Mouse (Mus musculus) midbrain, embryonic 14.5 days (tissue): ENCODE data around the gene Ccdc177. TPM values are rescaled to one million over a fixed set of nuclear protein-coding genes. Genes with fewer than 3 reads are reported as not detected.

Experiments used
- ATAC-seq: fragments of 200-750 bp; cut with Nextera tagmentation; 2 replicates; pipeline ENCODE4 v1.8.0; 2017; ENCODE audit warnings: moderate number of reproducible peaks, moderate library complexity; ENCODE audit not compliant: low FRiP score, low TSS enrichment
- DNase-seq: peaks from one replicate; pipeline ENCODE4 v3.0.0-alpha.2; 2015
- H3K27ac ChIP-seq: fragments of 300-500 bp; sonication (generic); replicated peaks from 2 replicates; pipeline ENCODE4 v1.5.1; 2014; ENCODE audit warnings: mild to moderate bottlenecking, low read depth, low read length, moderate library complexity
- H3K27me3 ChIP-seq: fragments of 300-500 bp; sonication (generic); 2 replicates; pipeline ENCODE4 v1.6.1; 2014; ENCODE audit warnings: low read length, control low read depth, mixed read lengths; ENCODE audit not compliant: control insufficient read depth, insufficient read depth
- H3K36me3 ChIP-seq: fragments of 300-500 bp; sonication (generic); 2 replicates; pipeline ENCODE4 v1.6.1; 2014; ENCODE audit warnings: low read length, control low read depth; ENCODE audit not compliant: control insufficient read depth, insufficient read depth
- H3K4me1 ChIP-seq: fragments of 300-500 bp; sonication (generic); 2 replicates; pipeline ENCODE4 v1.6.1; 2014; ENCODE audit warnings: mild to moderate bottlenecking, antibody characterized with exemption, low read length, control low read depth; ENCODE audit not compliant: control insufficient read depth, insufficient read depth
- H3K4me2 ChIP-seq: fragments of 300-500 bp; sonication (generic); 2 replicates; pipeline ENCODE4 v1.6.1; 2014; ENCODE audit warnings: mild to moderate bottlenecking, low read length, moderate library complexity
- H3K4me3 ChIP-seq: fragments of 300-500 bp; sonication (generic); replicated peaks from 2 replicates; pipeline ENCODE4 v1.5.1; 2014; ENCODE audit warnings: low read depth, low read length
- H3K9ac ChIP-seq: fragments of 300-500 bp; sonication (generic); replicated peaks from 2 replicates; pipeline ENCODE4 v1.6.1; 2014; ENCODE audit warnings: mild to moderate bottlenecking, low read length, moderate library complexity
- H3K9me3 ChIP-seq: fragments of 300-500 bp; sonication (generic); 2 replicates; pipeline ENCODE4 v1.6.1; 2016; ENCODE audit warnings: low read length, control low read depth, mixed read lengths; ENCODE audit not compliant: control insufficient read depth
- WGBS: fragments of 180-500 bp; shearing (Covaris S2); extraction: QIAGEN DNeasy Blood & Tissue Kit; methylation state at CpG from one replicate; pipeline ENCODE4 v1.1.7; 2014; 5-methylcytosine and 5-hydroxymethylcytosine counted together
- polyA plus RNA-seq: library from polyadenylated mRNA; unstranded; fragments of >200 nt; fragmentation: Nextera tagmentation; extraction: Ambion mirVana; gene quantifications from 2 replicates; pipeline ENCODE4 v1.2.1, GENCODE M21; 2014

Gene Ccdc177
- polyA plus RNA-seq, 1 experiment from 2014 or later: 8.8 TPM

GRCm38 (mm10) chr12:80794935-80795785 lies 34.7 kb upstream of the Ccdc177 start:
- DNase-seq (no peak), ATAC-seq (no peak)
- H3K36me3 ChIP-seq: no peaks in the 10 kb centered on the region
- WGBS: 54% methylated on average over 2 of the region's 2 CpGs
- H3K4me2 ChIP-seq: no peak overlapping the region
- H3K9me3 ChIP-seq: no peaks in the 10 kb centered on the region
- H3K27ac ChIP-seq: no peak overlapping the region
- H3K4me3 ChIP-seq: no peak overlapping the region
- H3K9ac ChIP-seq: no peak overlapping the region
- peaks cover 18% of the 10 kb centered on the region for H3K4me1 ChIP-seq
- H3K27me3 ChIP-seq: no peaks in the 10 kb centered on the region

- 94% methylated on average over 4 of the region's 4 CpGs for WGBS
- no peaks in the 10 kb centered on the region for H3K27me3 ChIP-seq
- H3K4me1 ChIP-seq: peaks cover 21% of the 10 kb centered on the region
- H3K36me3 ChIP-seq: no peaks in the 10 kb centered on the region
- H3K9ac ChIP-seq: no peak overlapping the region
- ATAC-seq: no peak
- H3K27ac ChIP-seq: no peak overlapping the region
- DNase-seq: no peak
- H3K4me3 ChIP-seq: no peak overlapping the region
- H3K9me3 ChIP-seq: no peaks in the 10 kb centered on the region
- no peak overlapping the region for H3K4me2 ChIP-seq
These were observed 34.0 kb upstream of the Ccdc177 start for GRCm38 (mm10) chr12:80794522-80794921.

- Histone ChIP-seq H3K36me3 (no peaks in the 10 kb centered on the region), H3K27ac (no peak overlapping the region), H3K4me1 (peaks cover 21% of the 10 kb centered on the region), H3K9me3 (no peaks in the 10 kb centered on the region), H3K4me3 (no peak overlapping the region), H3K9ac (no peak overlapping the region), H3K27me3 (no peaks in the 10 kb centered on the region), H3K4me2 (no peak overlapping the region)
- ATAC-seq (no peak), DNase-seq (no peak)
- WGBS: 85% methylated on average over 1 of the region's 1 CpGs
These were observed 33.0 kb upstream of the Ccdc177 start for GRCm38 (mm10) chr12:80793535-80793934.

- ATAC-seq (no peak), DNase-seq (no peak)
- H3K9me3 ChIP-seq: no peaks in the 10 kb centered on the region
- H3K27ac ChIP-seq: no peak overlapping the region
- WGBS: 82% methylated on average over 5 of the region's 5 CpGs
- H3K4me1 ChIP-seq: peaks cover 18% of the 10 kb centered on the region
- no peak overlapping the region for H3K4me2 ChIP-seq
- H3K36me3 ChIP-seq: no peaks in the 10 kb centered on the region
- H3K4me3 ChIP-seq: no peak overlapping the region
- H3K27me3 ChIP-seq: no peaks in the 10 kb centered on the region
- H3K9ac ChIP-seq: no peak overlapping the region
These were observed 32.4 kb upstream of the Ccdc177 start for GRCm38 (mm10) chr12:80792867-80793266.

- H3K36me3 ChIP-seq: no peaks in the 10 kb centered on the region
- H3K4me1 ChIP-seq: peaks cover 18% of the 10 kb centered on the region
- H3K27me3 ChIP-seq: no peaks in the 10 kb centered on the region
- WGBS: 46% methylated on average over 6 of the region's 6 CpGs
- no peak for ATAC-seq
- H3K4me3 ChIP-seq: peak overlapping the region; percentile 87
- peak; percentile 55 for DNase-seq
- H3K9me3 ChIP-seq: no peaks in the 10 kb centered on the region
- H3K9ac ChIP-seq: peak overlapping the region; percentile 88
- H3K4me2 ChIP-seq: peak overlapping the region; percentile 84
- H3K27ac ChIP-seq: no peak overlapping the region; the same call in 1 of the 2 replicates
These were observed 31.3 kb upstream of the Ccdc177 start for GRCm38 (mm10) chr12:80791571-80792444.

- Histone ChIP-seq H3K27ac (peak overlapping the region; percentile 97), H3K9ac (peak overlapping the region; percentile 88)
- under 1% methylated on average over 80 of the region's 80 CpGs for WGBS
These were observed 30.4 kb upstream of the Ccdc177 start for GRCm38 (mm10) chr12:80790700-80791570.

GRCm38 (mm10) chr12:80789849-80790694 lies 29.6 kb upstream of the Ccdc177 start, which contains the start of gene Susd6:
Gene Susd6 (plus strand): TSS chr12:80790510.
- ATAC-seq: peak; percentile 98
- DNase-seq: peak; percentile 100
- Histone ChIP-seq H3K27ac (peak within 1 kb of the TSS; percentile 97), H3K36me3 (no peaks in the 10 kb centered on the region), H3K4me2 (peak within 1 kb of the TSS; percentile 84), H3K4me3 (peak within 1 kb of the TSS; percentile 87), H3K9me3 (no peaks in the 10 kb centered on the region), H3K9ac (peak within 1 kb of the TSS; percentile 88), H3K4me1 (peaks cover 17% of the 10 kb centered on the region), H3K27me3 (no peaks in the 10 kb centered on the region)
- WGBS: 3% methylated on average over 56 of the region's 56 CpGs

More at GRCm38 (mm10) chr12:80790700-80791570, 30.4 kb upstream of the Ccdc177 start:
- ATAC-seq: peak; percentile 78; the same call in 1 of the 2 replicates
- DNase-seq: no peak
- Histone ChIP-seq H3K4me2 (peak overlapping the region; percentile 84), H3K36me3 (no peaks in the 10 kb centered on the region), H3K27me3 (no peaks in the 10 kb centered on the region), H3K9me3 (no peaks in the 10 kb centered on the region), H3K4me3 (peak overlapping the region; percentile 87), H3K4me1 (peaks cover 18% of the 10 kb centered on the region)
